Mouse (Mus musculus) embryonic facial prominence, embryonic 13.5 days (tissue): ENCODE data around the gene Nms. TPM values are rescaled to one million over a fixed set of nuclear protein-coding genes. Genes with fewer than 3 reads are reported as not detected.
A peak's percentile ranks its signal among the peaks of the same experiment; 100 is the strongest.

Experiments
- ATAC-seq: fragments of 200-750 bp; cut with Nextera tagmentation; 2 replicates; pipeline ENCODE4 v1.8.0; 2017; ENCODE audit warnings: low read depth; ENCODE audit not compliant: insufficient number of reproducible peaks, insufficient read depth, low FRiP score, low TSS enrichment
- H3K27ac ChIP-seq: fragments of 300-500 bp; sonication (generic); 2 replicates; pipeline ENCODE4 v1.5.1; 2015; ENCODE audit warnings: moderate library complexity, mild to moderate bottlenecking, inconsistent platforms
- H3K27me3 ChIP-seq: fragments of 300-500 bp; sonication (generic); 2 replicates; pipeline ENCODE4 v1.6.1; 2015; ENCODE audit warnings: mild to moderate bottlenecking, inconsistent platforms
- H3K36me3 ChIP-seq: fragments of 300-500 bp; sonication (generic); 2 replicates; pipeline ENCODE4 v1.6.1; 2015; ENCODE audit warnings: mild to moderate bottlenecking, inconsistent platforms
- H3K4me1 ChIP-seq: fragments of 300-500 bp; sonication (generic); 2 replicates; pipeline ENCODE4 v1.6.1; 2015; ENCODE audit warnings: inconsistent platforms
- H3K4me2 ChIP-seq: fragments of 300-500 bp; sonication (generic); 2 replicates; pipeline ENCODE4 v1.6.1; 2015; ENCODE audit warnings: moderate library complexity, mild to moderate bottlenecking, inconsistent platforms
- H3K4me3 ChIP-seq: fragments of 300-500 bp; sonication (generic); 2 replicates; pipeline ENCODE4 v1.5.1; 2015; ENCODE audit warnings: mild to moderate bottlenecking, inconsistent platforms
- H3K9ac ChIP-seq: fragments of 300-500 bp; sonication (generic); 2 replicates; pipeline ENCODE4 v1.6.1; 2015; ENCODE audit warnings: mild to moderate bottlenecking, inconsistent platforms
- H3K9me3 ChIP-seq: fragments of 300-500 bp; sonication (generic); 2 replicates; pipeline ENCODE4 v1.6.1; 2016; ENCODE audit warnings: inconsistent platforms
- WGBS: fragments of 180-500 bp; shearing (Covaris S2); methylation state at CpG from one replicate; pipeline ENCODE4 v1.1.7; 2015; ENCODE audit warnings: mixed read lengths; 5-methylcytosine and 5-hydroxymethylcytosine counted together
- polyA plus RNA-seq: library from polyadenylated mRNA; unstranded; fragments of >200 nt; fragmentation: Nextera tagmentation; extraction: Ambion mirVana; gene quantifications from 2 replicates; pipeline ENCODE4 v1.2.1, GENCODE M21; 2015

Nms gene
- polyA plus RNA-seq, 1 experiment from 2014 or later = not detected

DNA sequence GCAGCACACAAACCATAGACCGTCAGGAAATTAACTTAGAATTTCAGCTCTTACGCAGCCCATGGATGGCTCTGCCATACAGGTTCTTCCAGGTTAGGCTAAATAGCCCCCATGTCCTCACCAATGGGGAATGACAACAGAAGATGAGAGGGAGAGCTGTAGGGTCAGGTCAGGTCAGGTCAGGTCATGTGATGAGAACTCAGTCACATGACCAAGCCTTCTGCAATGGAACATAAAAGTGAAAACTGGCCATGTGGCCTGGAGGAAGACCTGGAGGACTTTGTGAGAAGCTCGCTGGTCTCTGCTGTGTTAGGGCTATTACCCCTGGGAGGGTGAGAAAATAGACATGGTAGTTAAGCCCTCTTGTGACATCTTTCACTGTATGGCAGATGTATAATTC, 17.5 kb downstream of the Nms start:
- WGBS = 88% methylated on average over 3 of the region's 3 CpGs
- Histone ChIP-seq H3K27me3 (no peaks in the 10 kb centered on the region), H3K9me3 (no peaks in the 10 kb centered on the region), H3K27ac (no peak overlapping the region), H3K4me1 (no peaks in the 10 kb centered on the region), H3K9ac (no peak overlapping the region), H3K4me2 (no peak overlapping the region), H3K4me3 (no peak overlapping the region), H3K36me3 (no peaks in the 10 kb centered on the region)
- no peak for ATAC-seq

DNA sequence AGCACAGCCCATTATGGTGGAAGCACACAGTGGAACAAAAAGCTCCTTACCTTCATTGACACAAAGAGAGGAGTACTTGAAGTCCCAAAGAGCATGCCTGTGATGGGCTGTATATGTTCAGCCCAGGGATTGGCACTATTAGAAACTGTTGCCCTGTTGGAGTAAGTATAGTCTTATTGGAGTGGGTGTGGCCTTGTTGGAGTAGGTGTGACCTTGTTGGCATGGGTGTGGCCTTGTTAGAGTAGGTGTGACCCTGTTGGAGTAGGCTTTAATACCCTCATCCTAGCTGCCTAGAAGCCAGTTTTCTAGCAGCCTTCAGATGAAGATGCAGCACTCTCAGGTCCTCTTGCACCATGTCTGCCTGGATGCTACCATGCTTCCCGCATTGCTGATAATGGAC, 30.2 kb downstream of the Nms start:
- no peaks in the 10 kb centered on the region for H3K4me1 ChIP-seq
- H3K9ac ChIP-seq = no peak overlapping the region
- H3K9me3 ChIP-seq = no peaks in the 10 kb centered on the region
- H3K4me3 ChIP-seq = no peak overlapping the region
- ATAC-seq = no peak
- 0 out of 2 replicates have a peak, but pooled peaks cover 2% of the 10 kb centered on the region for H3K27me3 ChIP-seq
- 81% methylated on average over 1 of the region's 1 CpGs for WGBS
- no peaks in the 10 kb centered on the region for H3K36me3 ChIP-seq
- H3K4me2 ChIP-seq = no peak overlapping the region
- no peak overlapping the region for H3K27ac ChIP-seq

DNA sequence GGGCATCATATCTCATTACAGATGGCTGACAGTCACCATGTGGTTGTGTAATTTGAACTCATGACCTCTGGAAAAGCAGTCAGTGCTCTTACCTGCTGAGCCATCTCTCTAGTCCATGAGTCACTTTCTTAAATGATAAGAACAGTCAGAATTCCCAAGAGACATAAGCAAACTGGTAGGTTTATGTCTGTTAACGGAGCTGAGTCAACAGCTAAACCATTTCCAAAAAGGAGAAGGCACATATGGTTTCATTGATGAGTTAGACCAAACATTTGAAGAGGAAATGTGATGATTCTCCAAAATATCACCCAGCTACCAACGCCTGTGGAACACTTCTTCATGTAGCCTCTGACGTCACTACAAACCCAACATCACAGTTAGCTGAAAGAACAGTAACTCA, 32.8 kb downstream of the Nms start:
- no peak overlapping the region for H3K4me2 ChIP-seq
- H3K4me1 ChIP-seq = no peaks in the 10 kb centered on the region
- no peak overlapping the region for H3K4me3 ChIP-seq
- H3K27me3 ChIP-seq = 0 out of 2 replicates have a peak, but pooled peaks cover 2% of the 10 kb centered on the region
- no peaks in the 10 kb centered on the region for H3K9me3 ChIP-seq
- H3K27ac ChIP-seq = no peak overlapping the region
- H3K9ac ChIP-seq = no peak overlapping the region
- no peaks in the 10 kb centered on the region for H3K36me3 ChIP-seq
- ATAC-seq = no peak
- WGBS = 78% methylated on average over 3 of the region's 3 CpGs

DNA sequence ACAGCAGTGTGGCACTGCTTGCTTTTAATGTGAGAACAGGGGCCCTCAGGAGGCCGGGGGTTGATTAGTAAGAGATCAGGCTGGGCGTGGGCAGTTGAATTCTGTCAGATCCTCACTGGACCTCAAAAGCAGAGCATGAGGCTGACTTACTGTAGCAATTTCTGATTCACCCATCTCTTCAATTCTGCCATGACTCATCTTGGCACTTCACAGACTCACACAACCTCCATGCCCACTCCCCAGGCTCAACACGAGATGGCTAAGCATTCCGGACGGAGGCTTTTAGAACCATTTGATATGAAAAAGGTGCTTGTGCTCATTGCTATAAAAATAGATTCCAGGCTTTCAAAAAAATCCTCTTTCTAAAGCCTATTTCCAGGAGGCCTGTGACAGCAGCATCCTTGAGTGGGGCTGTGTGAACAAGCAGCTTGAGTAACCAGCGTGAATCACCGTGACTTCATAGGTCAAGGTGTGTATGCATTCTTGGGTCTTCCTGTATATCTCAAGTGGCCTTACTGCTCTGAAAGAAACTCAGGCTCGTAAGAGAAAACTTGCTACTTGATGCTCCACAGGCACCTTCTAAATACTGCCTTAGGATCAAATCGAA, 34.1 kb downstream of the Nms start:
- no peaks in the 10 kb centered on the region for H3K9me3 ChIP-seq
- H3K4me2 ChIP-seq = no peak overlapping the region
- H3K9ac ChIP-seq = no peak overlapping the region
- WGBS = 82% methylated on average over 9 of the region's 9 CpGs
- H3K4me3 ChIP-seq = no peak overlapping the region
- H3K4me1 ChIP-seq = no peaks in the 10 kb centered on the region
- no peak for ATAC-seq
- no peak overlapping the region for H3K27ac ChIP-seq
- H3K36me3 ChIP-seq = no peaks in the 10 kb centered on the region
- no peaks in the 10 kb centered on the region for H3K27me3 ChIP-seq

DNA sequence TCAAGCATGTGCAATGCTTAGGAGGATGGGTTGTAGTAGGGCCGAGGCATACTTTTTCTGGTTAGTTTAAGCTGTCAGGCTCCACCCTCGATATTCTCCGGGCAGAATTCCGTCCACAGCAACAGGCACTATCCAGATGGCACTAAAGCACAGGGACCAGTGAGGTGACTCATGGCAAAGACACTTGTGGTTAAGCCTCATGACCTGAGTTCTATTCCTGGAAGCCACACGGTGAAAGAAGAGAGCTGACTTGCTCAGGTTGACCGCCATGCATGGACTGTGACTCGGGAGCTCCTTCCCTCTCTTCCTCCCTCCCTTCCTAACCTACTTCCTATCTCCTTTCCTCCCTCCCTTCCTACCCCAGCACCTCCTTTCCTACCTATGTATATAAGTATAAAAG, 41.0 kb downstream of the Nms start:
- no peaks in the 10 kb centered on the region for H3K27me3 ChIP-seq
- no peak overlapping the region for H3K4me2 ChIP-seq
- H3K4me3 ChIP-seq = no peak overlapping the region
- WGBS = 78% methylated on average over 7 of the region's 7 CpGs
- no peak for ATAC-seq
- H3K27ac ChIP-seq = no peak overlapping the region
- no peak overlapping the region for H3K9ac ChIP-seq
- H3K4me1 ChIP-seq = no peaks in the 10 kb centered on the region
- no peaks in the 10 kb centered on the region for H3K36me3 ChIP-seq
- no peaks in the 10 kb centered on the region for H3K9me3 ChIP-seq

DNA sequence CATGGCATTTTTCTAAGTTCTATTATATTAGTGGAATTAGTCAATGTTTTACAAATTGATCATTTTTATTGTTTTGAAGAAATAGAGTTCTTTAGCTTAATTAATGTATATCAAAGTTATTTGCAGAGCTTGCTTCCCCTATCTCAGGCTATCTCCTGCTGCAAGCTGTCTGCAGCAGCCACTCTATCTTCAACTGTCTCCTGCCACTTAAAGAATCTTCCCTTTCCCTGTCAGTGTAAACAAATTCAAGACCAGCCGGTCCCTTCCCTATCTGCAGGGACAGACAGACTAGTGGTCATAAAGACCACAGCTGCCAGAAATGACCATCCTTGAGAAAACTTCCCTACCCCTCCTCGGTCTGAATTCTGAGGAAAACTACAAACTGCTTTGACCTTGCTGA, 44.9 kb downstream of the Nms start:
- Histone ChIP-seq H3K4me3 (no peak overlapping the region), H3K4me2 (no peak overlapping the region), H3K27ac (no peak overlapping the region), H3K27me3 (no peaks in the 10 kb centered on the region), H3K9me3 (no peaks in the 10 kb centered on the region), H3K9ac (no peak overlapping the region), H3K4me1 (peaks cover 12% of the 10 kb centered on the region), H3K36me3 (no peaks in the 10 kb centered on the region)
- 75% methylated on average over 2 of the region's 2 CpGs for WGBS
- ATAC-seq = no peak

DNA sequence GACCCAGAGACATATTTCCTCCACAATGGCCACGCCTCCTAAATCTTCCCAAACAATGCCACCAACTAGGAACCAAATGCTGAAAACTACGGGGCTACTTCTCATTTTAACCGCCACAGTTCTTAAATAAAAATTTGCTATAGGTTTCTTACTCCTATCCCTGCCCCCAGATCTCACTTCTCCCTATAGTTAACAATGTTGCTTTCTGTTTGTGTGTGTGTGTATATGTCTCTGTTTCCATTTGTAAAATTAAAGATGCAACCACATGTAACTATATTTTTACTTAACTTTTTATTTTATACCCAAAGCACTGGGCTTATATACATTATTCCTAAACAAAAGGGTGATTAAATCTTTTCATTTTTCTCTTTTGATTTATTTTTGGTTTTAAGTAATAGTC, 46.4 kb downstream of the Nms start, which contains the start of gene Pdcl3:
TSS of gene Pdcl3 (plus strand) at position 301 of the 400 bp plus-strand sequence.
- no peak within 1 kb of the TSS for H3K4me2 ChIP-seq
- H3K27me3 ChIP-seq = no peaks in the 10 kb centered on the region
- no peaks in the 10 kb centered on the region for H3K36me3 ChIP-seq
- WGBS = 86% methylated on average over 3 of the region's 3 CpGs
- H3K4me1 ChIP-seq = peaks cover 17% of the 10 kb centered on the region
- H3K27ac ChIP-seq = no peak within 1 kb of the TSS
- no peak within 1 kb of the TSS for H3K4me3 ChIP-seq
- H3K9ac ChIP-seq = no peak within 1 kb of the TSS
- H3K9me3 ChIP-seq = no peaks in the 10 kb centered on the region
- no peak for ATAC-seq

DNA sequence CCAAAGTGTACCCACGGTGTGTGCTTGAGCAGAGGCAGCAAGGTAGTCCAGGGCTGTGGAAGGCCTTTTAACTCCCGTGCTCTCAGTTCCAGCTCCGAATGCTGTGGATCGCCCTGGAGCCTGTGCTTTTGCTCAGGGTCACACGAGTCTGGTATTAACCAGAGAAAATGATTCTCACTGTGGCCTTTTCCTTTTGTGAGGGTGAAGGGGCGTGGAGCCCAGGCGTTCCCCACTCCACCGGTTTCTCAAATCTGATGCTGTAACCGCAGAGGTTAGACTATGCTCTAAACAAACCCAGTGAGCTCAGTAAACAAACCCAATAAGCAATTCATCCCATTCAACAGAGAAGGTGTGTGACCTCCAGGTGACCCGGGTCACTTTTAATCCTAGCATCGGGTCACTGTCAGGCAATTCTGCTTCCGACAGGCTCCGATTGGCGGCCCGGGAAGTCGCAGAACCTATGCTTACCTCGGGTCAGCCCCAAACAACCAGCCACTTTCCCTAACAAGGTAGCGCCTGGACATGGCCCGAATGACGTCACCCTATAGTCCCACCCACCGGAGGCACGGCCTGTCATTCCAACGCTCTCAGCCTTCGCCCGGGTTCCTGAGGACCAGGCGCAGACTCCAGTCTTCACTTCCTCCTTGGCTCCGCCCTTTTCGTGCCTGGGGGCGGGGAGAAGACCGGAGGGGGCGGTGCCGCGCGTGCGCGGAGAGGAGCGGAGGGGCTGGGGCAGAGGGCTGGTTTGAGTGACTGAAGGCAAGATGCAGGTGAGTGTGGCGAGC, 48.3 kb downstream of the Nms start:
- H3K36me3 ChIP-seq = peaks cover 12% of the 10 kb centered on the region
- peak; percentile 93 for ATAC-seq
- H3K27ac ChIP-seq = peak overlapping the region; percentile 83
- H3K4me3 ChIP-seq = peak overlapping the region; percentile 79
- peaks cover 21% of the 10 kb centered on the region for H3K4me1 ChIP-seq
- 6% methylated on average over 38 of the region's 38 CpGs for WGBS
- no peaks in the 10 kb centered on the region for H3K27me3 ChIP-seq
- no peaks in the 10 kb centered on the region for H3K9me3 ChIP-seq
- peak overlapping the region; percentile 89 for H3K4me2 ChIP-seq
- peak overlapping the region; percentile 87 for H3K9ac ChIP-seq

DNA sequence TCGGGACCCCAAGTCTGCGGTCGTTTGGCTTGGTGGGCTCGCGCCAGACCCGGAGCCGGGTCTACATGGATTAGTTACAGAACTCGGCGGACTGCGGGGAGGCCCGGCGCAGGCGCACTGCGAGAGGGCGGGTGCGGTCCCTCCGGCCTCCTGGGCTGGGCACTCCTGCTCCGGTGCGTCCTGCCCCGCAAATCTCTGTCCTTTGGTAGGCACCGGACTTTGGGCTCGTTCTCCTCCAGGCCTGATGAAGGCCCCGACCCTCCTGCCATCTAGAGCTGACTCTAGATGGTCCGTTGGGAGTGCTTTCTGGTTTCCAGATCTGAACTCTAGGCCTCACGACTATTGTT, 48.9 kb downstream of the Nms start:
- no peaks in the 10 kb centered on the region for H3K9me3 ChIP-seq
- under 1% methylated on average over 25 of the region's 25 CpGs for WGBS
- peak overlapping the region; percentile 79 for H3K4me3 ChIP-seq
- H3K4me1 ChIP-seq = peaks cover 24% of the 10 kb centered on the region
- peak overlapping the region; percentile 87 for H3K9ac ChIP-seq
- no peaks in the 10 kb centered on the region for H3K27me3 ChIP-seq
- peak; percentile 76; the same call in 1 of the 2 replicates for ATAC-seq
- H3K36me3 ChIP-seq = peaks cover 18% of the 10 kb centered on the region
- peak overlapping the region; percentile 89 for H3K4me2 ChIP-seq
- peak overlapping the region; percentile 83 for H3K27ac ChIP-seq

DNA sequence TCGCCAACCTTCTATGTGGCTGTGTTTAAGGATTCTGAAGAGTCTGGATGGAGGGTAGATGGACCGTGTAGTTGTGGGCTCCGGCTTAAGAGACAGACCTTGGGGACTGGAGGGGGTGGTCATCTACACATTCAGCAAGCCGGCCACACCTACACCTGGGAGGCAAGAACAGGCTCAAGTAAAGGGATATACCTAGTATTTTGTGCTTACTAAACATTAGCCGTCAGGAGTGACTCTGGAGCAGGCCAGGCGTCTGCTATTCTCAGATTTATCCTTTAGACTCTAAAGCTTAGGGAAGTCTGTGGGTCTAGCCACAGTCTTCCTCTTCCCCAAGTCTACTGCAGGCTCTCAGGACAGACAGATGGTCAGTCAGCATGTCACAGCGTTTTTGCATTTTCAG, 49.4 kb downstream of the Nms start:
- no peaks in the 10 kb centered on the region for H3K27me3 ChIP-seq
- no peak overlapping the region for H3K27ac ChIP-seq
- peak overlapping the region; percentile 87 for H3K9ac ChIP-seq
- H3K36me3 ChIP-seq = peaks cover 23% of the 10 kb centered on the region
- ATAC-seq = no peak
- H3K4me3 ChIP-seq = peak overlapping the region; percentile 79
- peaks cover 24% of the 10 kb centered on the region for H3K4me1 ChIP-seq
- 26% methylated on average over 7 of the region's 7 CpGs for WGBS
- no peaks in the 10 kb centered on the region for H3K9me3 ChIP-seq
- H3K4me2 ChIP-seq = peak overlapping the region; percentile 89

DNA sequence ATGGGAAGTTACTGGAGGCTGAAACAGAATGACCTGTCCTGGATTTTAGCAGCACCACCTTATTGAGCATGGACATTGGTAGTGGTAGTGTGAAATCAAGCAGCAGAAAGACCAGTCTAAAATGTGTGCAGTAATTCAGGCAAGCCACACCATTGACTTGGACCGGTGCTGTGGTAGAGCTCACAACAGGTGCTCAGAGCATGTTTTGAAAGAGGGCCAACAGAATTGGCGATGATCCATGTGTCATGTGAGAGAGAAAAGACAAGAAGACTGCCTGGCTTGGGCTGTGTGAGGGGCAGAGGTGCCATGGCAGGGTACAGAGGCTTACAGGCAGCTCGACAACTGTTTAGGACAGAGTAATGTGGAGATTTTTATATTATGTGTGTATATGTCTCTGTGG, 53.4 kb downstream of the Nms start:
- Histone ChIP-seq H3K4me1 (peaks cover 19% of the 10 kb centered on the region), H3K4me2 (no peak overlapping the region), H3K9ac (no peak overlapping the region), H3K27ac (no peak overlapping the region), H3K4me3 (no peak overlapping the region), H3K27me3 (no peaks in the 10 kb centered on the region), H3K9me3 (no peaks in the 10 kb centered on the region), H3K36me3 (peaks cover 59% of the 10 kb centered on the region)
- ATAC-seq = no peak
- 85% methylated on average over 3 of the region's 3 CpGs for WGBS
